Mouse (Mus musculus) forebrain, embryonic 16.5 days (tissue): ENCODE data around the gene Gm15023. TPM values are rescaled to one million over a fixed set of nuclear protein-coding genes. Genes with fewer than 3 reads are reported as not detected.
"Not testable (repeated sequence)": the region's sequence is repeated elsewhere in the genome, so short reads cannot be mapped to it uniquely, and the experiment has no call there.

Source experiments
- ATAC-seq: fragments of 200-750 bp; cut with Nextera tagmentation; 2 replicates; pipeline ENCODE4 v1.8.0; 2017; ENCODE audit warnings: mild to moderate bottlenecking, moderate library complexity
- H3K27ac ChIP-seq: fragments of 300-500 bp; sonication (generic); 2 replicates; pipeline ENCODE4 v1.5.1; 2014; ENCODE audit warnings: low read length, control low read depth
- H3K27me3 ChIP-seq: fragments of 300-500 bp; sonication (generic); replicated peaks from 2 replicates; pipeline ENCODE4 v1.6.1; 2014; ENCODE audit warnings: low read length; ENCODE audit not compliant: control insufficient read depth, insufficient read depth
- H3K36me3 ChIP-seq: fragments of 300-500 bp; sonication (generic); 2 replicates; pipeline ENCODE4 v1.6.1; 2014; ENCODE audit not compliant: control insufficient read depth, insufficient read depth
- H3K4me1 ChIP-seq: fragments of 300-500 bp; sonication (generic); replicated peaks from 2 replicates; pipeline ENCODE4 v1.6.1; 2014; ENCODE audit warnings: low read length; ENCODE audit not compliant: control insufficient read depth, insufficient read depth
- H3K4me2 ChIP-seq: fragments of 300-500 bp; sonication (generic); 2 replicates; pipeline ENCODE4 v1.6.1; 2014; ENCODE audit warnings: mild to moderate bottlenecking, low read length, control low read depth
- H3K4me3 ChIP-seq: fragments of 300-500 bp; sonication (generic); replicated peaks from 2 replicates; pipeline ENCODE4 v1.5.1; 2014; ENCODE audit warnings: mild to moderate bottlenecking, low read length, control low read depth
- H3K9ac ChIP-seq: fragments of 300-500 bp; sonication (generic); replicated peaks from 2 replicates; pipeline ENCODE4 v1.6.1; 2014; ENCODE audit warnings: low read depth, low read length, control low read depth
- H3K9me3 ChIP-seq: fragments of 300-500 bp; sonication (generic); 2 replicates; pipeline ENCODE4 v1.6.1; 2016; ENCODE audit warnings: low read length; ENCODE audit not compliant: control insufficient read depth
- WGBS: fragments of 180-500 bp; shearing (Covaris S2); extraction: QIAGEN DNeasy Blood & Tissue Kit; methylation state at CpG from one replicate; pipeline ENCODE4 v1.1.7; 2014; 5-methylcytosine and 5-hydroxymethylcytosine counted together
- polyA plus RNA-seq: library from polyadenylated mRNA; unstranded; fragments of >200 nt; fragmentation: Nextera tagmentation; extraction: Ambion mirVana; gene quantifications from 2 replicates; pipeline ENCODE4 v1.2.1, GENCODE M21; 2015

Gene Gm15023
- not detected in 2 replicates for polyA plus RNA-seq

DNA sequence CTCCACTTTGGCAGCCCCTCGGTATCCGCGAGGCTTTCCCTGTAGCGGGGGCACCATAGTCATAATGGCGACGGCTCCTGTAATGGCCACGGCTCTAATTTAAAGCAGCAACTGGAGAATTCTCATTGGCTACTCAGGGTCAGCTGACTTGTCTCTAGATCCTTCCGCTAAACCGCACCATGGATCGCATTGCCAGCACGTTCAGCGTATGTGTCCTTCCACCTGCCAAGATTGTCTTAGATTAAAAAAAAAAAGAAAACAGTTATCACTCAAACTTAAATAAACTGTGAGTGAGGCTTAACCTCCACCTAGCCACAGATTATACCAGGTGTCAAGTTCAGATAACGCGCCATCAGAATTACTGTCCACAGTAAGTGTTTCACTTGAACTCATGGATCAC lies at the start of gene Gm15023:
Gene Gm15023 (minus strand): TSS at position 101 of the 400 bp plus-strand sequence.
- H3K9ac ChIP-seq, H3K4me1 ChIP-seq, ATAC-seq, H3K36me3 ChIP-seq, H3K27me3 ChIP-seq, H3K4me3 ChIP-seq, H3K4me2 ChIP-seq, H3K9me3 ChIP-seq, H3K27ac ChIP-seq: not testable (repeated sequence)
- WGBS = 100% methylated on average over 4 of the region's 14 CpGs

DNA sequence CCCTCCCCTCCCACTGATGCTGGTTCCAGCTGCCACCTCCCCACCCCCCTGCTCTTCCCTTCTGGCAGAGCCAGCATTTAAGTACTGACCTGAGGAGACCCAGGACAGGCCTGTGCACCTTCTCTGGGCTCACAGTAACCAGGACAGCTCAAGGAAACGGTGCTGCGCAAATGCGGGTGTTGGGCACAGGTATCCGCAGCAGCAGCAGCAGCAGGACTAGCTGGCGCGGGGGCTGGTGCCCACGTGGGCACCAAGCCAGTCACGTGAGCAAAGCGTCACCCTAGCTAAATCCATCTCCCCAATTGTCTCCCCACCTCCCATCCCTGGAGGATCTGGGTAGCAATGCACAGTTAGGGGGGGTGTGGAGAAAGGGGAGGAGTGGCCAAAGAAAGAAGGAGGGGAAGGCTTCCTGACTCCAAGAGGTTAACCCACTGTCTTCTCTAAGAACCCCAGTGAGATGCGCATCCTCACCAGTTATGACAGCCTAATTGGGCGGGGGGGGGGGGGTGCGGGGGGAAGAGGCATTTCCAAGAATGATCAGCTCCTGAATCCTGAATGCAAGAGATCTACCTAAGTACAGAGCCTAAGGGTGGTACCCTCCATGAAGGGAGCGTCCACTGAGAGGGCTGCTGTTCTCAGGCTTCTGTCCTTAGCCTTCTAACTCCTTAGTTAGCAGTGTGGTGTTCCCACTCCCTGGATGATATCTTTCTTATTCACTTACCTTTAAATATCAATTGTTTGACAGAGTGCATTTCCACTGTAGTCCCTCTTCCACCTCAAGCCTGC lies 33.2 kb upstream of the Gm15023 start, which contains the start of gene Tceal6:
Gene Tceal6 (minus strand): TSS at position 252 of the 786 bp plus-strand sequence.
- H3K27ac ChIP-seq = no peak within 1 kb of the TSS

DNA sequence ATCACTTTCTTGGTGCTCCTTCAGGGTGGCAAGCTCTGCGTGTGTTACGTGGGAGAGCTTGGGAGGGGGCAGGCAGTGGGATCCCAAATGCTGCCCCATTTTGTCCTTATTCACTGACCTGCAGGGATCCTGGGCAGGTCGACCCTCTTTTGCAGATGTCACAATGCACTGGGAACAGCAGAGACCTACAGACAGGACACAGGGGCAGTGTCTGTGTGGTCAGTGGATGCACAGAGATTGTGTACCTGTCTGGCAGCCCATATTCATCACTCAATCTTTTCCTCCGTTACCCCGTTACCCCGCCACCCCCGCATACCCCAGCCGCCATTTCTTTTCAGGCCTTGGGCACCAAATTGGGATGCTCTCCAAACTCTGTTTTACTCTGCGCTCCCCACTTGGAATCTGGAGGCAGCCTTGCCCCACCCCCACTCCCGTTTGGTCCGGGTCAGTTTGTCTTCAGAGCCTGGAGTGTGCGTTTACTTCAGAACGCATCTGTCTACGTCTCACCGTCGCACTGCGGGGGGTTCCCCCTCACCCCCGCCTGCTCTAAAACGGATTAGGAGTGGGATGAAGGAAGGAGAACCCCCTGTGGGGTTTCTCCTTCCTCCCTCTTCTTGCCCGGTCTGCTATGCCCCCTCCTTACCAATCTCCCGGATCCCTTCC lies 32.5 kb upstream of the Gm15023 start:
- not testable (repeated sequence) for H3K27ac ChIP-seq, H3K27me3 ChIP-seq, H3K36me3 ChIP-seq, H3K4me1 ChIP-seq, H3K9me3 ChIP-seq
- ATAC-seq = peak; percentile 63
- H3K9ac ChIP-seq = peak overlapping the region; percentile 49
- 29% methylated on average over 19 of the region's 21 CpGs for WGBS
- H3K4me2 ChIP-seq = peak overlapping the region; percentile 60
- peak overlapping the region; percentile 49 for H3K4me3 ChIP-seq

More for the DNA sequence above, 33.2 kb upstream of the Gm15023 start, which contains the start of gene Tceal6:
- no peaks in the 10 kb centered on the region for H3K36me3 ChIP-seq
- H3K4me3 ChIP-seq = peak within 1 kb of the TSS; percentile 49
- peak; percentile 93 for ATAC-seq
- H3K4me1 ChIP-seq = no peaks in the 10 kb centered on the region
- peak within 1 kb of the TSS; percentile 60 for H3K4me2 ChIP-seq
- peak within 1 kb of the TSS; percentile 49 for H3K9ac ChIP-seq
- no peaks in the 10 kb centered on the region for H3K9me3 ChIP-seq
- 30% methylated on average over 11 of the region's 13 CpGs for WGBS
- no peaks in the 10 kb centered on the region for H3K27me3 ChIP-seq

DNA sequence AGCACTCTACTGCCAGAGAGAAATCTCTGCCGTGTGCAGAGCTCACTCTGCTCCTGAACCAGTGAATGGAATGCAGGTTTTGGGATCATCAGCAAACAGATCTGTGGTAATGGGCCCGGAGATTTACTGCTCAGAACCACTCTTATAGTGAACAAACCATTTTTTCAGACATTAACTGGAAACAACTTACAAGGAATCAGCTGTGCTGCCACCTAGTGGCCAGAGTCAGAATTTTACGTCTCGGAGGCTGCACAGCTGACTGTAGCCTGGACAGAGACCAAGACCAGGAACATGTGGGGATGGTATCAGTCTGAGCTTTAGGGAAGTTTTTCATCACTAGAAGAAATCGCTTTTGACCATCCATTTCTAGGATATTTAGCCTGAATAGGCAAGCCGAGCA lies 12.5 kb upstream of the Gm15023 start:
- ATAC-seq, H3K27ac ChIP-seq, H3K9ac ChIP-seq, H3K9me3 ChIP-seq, H3K4me3 ChIP-seq, H3K4me2 ChIP-seq, H3K27me3 ChIP-seq, H3K36me3 ChIP-seq, H3K4me1 ChIP-seq: not testable (repeated sequence)
- WGBS = no CpG with 5 or more reads among the region's 6 CpGs

DNA sequence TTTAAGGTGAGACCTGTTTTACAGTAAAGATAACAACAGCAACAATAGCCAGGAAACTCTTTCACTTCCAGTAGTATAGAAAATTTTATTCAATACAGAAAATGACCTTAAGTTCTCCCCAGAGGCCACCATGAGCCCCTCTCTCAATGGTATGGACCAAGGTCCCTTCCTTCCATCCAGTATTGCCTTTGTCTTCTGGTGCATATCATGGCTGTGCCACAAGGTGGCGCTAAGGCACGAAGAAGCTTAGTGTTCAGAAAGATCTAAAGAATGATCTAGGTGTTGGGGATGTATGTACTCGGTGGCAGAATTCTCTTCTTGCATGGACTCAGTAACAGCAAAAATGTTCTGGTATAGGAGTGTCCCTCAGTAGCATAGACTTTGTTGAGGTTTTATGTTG lies 11.2 kb upstream of the Gm15023 start:
- H3K27me3 ChIP-seq, H3K9ac ChIP-seq, H3K9me3 ChIP-seq, H3K4me1 ChIP-seq, H3K4me3 ChIP-seq, H3K36me3 ChIP-seq, H3K4me2 ChIP-seq, H3K27ac ChIP-seq, ATAC-seq: not testable (repeated sequence)
- WGBS = no CpG with 5 or more reads among the region's 3 CpGs

Other genes with a start within 250 kb of the Gm15023 start
- gene Nxf2, start 212.9 kb downstream of the Gm15023 start, polyA plus RNA-seq = 0.18 and 0.22 TPM in 2 replicates
- 6.3 and 8.7 TPM in 2 replicates for gene Zmat1, start 168.4 kb downstream of the Gm15023 start, polyA plus RNA-seq
- gene Tceal6, start 33.1 kb upstream of the Gm15023 start, polyA plus RNA-seq = 17.0 and 27.3 TPM in 2 replicates
- not detected in 2 replicates for gene Pramel3, start 124.7 kb upstream of the Gm15023 start, polyA plus RNA-seq
- gene Gm5128, start 195.7 kb upstream of the Gm15023 start, polyA plus RNA-seq = not detected in 2 replicates